Mouse (Mus musculus) olfactory bulb, adult 2 months (tissue): Measurements from ENCODE around the gene Osbpl6.

Experiments
- CTCF ChIP-seq: fragments of 200-500 bp; IDR thresholded peaks from 2 replicates; pipeline ENCODE4 v1.5.1; 2012; ENCODE audit warnings: low read depth, mild to moderate bottlenecking, low read length, moderate library complexity; ENCODE audit not compliant: insufficient read depth
- POLR2A ChIP-seq: fragments of 200-500 bp; IDR thresholded peaks from 2 replicates; pipeline ENCODE4 v1.6.1; 2012; ENCODE audit warnings: mild to moderate bottlenecking, low read depth, low read length, moderate library complexity; ENCODE audit not compliant: insufficient read depth

GRCm38 (mm10) chr2:76362111-76362510 is 44.2 kb upstream of the Osbpl6 start:
- TF ChIP-seq CTCF: no peak
- no peak for TF ChIP-seq POLR2A
